Mouse (Mus musculus) hindbrain, embryonic 11.5 days (tissue): Measurements from ENCODE around the gene Zbtb25. TPM values are rescaled to one million over a fixed set of nuclear protein-coding genes. Genes with fewer than 3 reads are reported as not detected.

Experiments used
- ATAC-seq: fragments of 200-750 bp; cut with Nextera tagmentation; 2 replicates; pipeline ENCODE4 v1.8.0; 2017; ENCODE audit warnings: mild to moderate bottlenecking, moderate TSS enrichment, moderate library complexity; ENCODE audit not compliant: low FRiP score
- DNase-seq: peaks from one replicate; pipeline ENCODE4 v3.0.0-alpha.2; 2015; ENCODE audit warnings: low spot score
- H3K27ac ChIP-seq: fragments of 300-500 bp; sonication (generic); 2 replicates; pipeline ENCODE4 v1.5.1; 2014; ENCODE audit warnings: mild to moderate bottlenecking, low read depth, low read length
- H3K27me3 ChIP-seq: fragments of 300-500 bp; sonication (generic); 2 replicates; pipeline ENCODE4 v1.6.1; 2014; ENCODE audit warnings: mild to moderate bottlenecking, low read length, moderate library complexity, mixed read lengths; ENCODE audit not compliant: control insufficient read depth, insufficient read depth
- H3K36me3 ChIP-seq: fragments of 300-500 bp; sonication (generic); 2 replicates; pipeline ENCODE4 v1.6.1; 2014; ENCODE audit warnings: mild to moderate bottlenecking, low read length, moderate library complexity, mixed read lengths; ENCODE audit not compliant: control insufficient read depth, insufficient read depth
- H3K4me1 ChIP-seq: fragments of 300-500 bp; sonication (generic); replicated peaks from 2 replicates; pipeline ENCODE4 v1.6.1; 2014; ENCODE audit warnings: low read length, mixed read lengths; ENCODE audit not compliant: control insufficient read depth, insufficient read depth
- H3K4me2 ChIP-seq: fragments of 300-500 bp; sonication (generic); replicated peaks from 2 replicates; pipeline ENCODE4 v1.6.1; 2014; ENCODE audit warnings: mild to moderate bottlenecking, low read depth, low read length
- H3K4me3 ChIP-seq: fragments of 300-500 bp; sonication (generic); 2 replicates; pipeline ENCODE4 v1.5.1; 2014; ENCODE audit warnings: low read depth, low read length
- H3K9ac ChIP-seq: fragments of 300-500 bp; sonication (generic); 2 replicates; pipeline ENCODE4 v1.6.1; 2014; ENCODE audit warnings: low read depth, low read length
- H3K9me3 ChIP-seq: fragments of 300-500 bp; sonication (generic); 2 replicates; pipeline ENCODE4 v1.6.1; 2016; ENCODE audit warnings: low read length; ENCODE audit not compliant: control insufficient read depth
- WGBS: fragments of 180-500 bp; shearing (Covaris S2); extraction: QIAGEN DNeasy Blood & Tissue Kit; methylation state at CpG from one replicate; pipeline ENCODE4 v1.1.7; 2014; 5-methylcytosine and 5-hydroxymethylcytosine counted together
- polyA plus RNA-seq: library from polyadenylated mRNA; unstranded; fragments of >200 nt; fragmentation: Nextera tagmentation; extraction: Ambion mirVana; gene quantifications from 2 replicates; pipeline ENCODE4 v1.2.1, GENCODE M21; 2014

The Zbtb25 gene
- polyA plus RNA-seq, 1 experiment from 2014 or later, result 19.2 TPM

- Histone ChIP-seq H3K4me3 (peak overlapping the region; percentile 53), H3K9me3 (no peaks in the 10 kb centered on the region), H3K27ac (no peak overlapping the region), H3K9ac (no peak overlapping the region), H3K4me2 (peak overlapping the region; percentile 68), H3K36me3 (no peaks in the 10 kb centered on the region), H3K4me1 (peaks cover 7% of the 10 kb centered on the region), H3K27me3 (peaks cover 29% of the 10 kb centered on the region)
- DNase-seq, result no peak
- WGBS, result 7% methylated on average over 20 of the region's 20 CpGs
- ATAC-seq, result 0 out of 2 replicates have a peak, but pooled peaks have one; percentile 3
These were observed 35.4 kb upstream of the Zbtb25 start for GRCm38 (mm10) chr12:76404836-76405182.

GRCm38 (mm10) chr12:76403886-76404537, 34.6 kb upstream of the Zbtb25 start, which contains the start of gene Hspa2:
Gene Hspa2, plus strand, starts transcription at chr12:76404176.
- H3K4me1 ChIP-seq, result peaks cover 7% of the 10 kb centered on the region
- whole genome bisulfite sequencing, result under 1% methylated on average over 54 of the region's 54 CpGs
- ATAC-seq (peak; percentile 96), DNase-seq (peak; percentile 99)
- no peaks in the 10 kb centered on the region for H3K36me3 ChIP-seq
- H3K4me2 ChIP-seq, result peak within 1 kb of the TSS; percentile 68
- H3K27ac ChIP-seq, result peak within 1 kb of the TSS; percentile 82
- peak within 1 kb of the TSS; percentile 55 for H3K9ac ChIP-seq
- H3K27me3 ChIP-seq, result peaks cover 29% of the 10 kb centered on the region
- H3K9me3 ChIP-seq, result no peaks in the 10 kb centered on the region
- peak within 1 kb of the TSS; percentile 53 for H3K4me3 ChIP-seq

GRCm38 (mm10) chr12:76402991-76403885, 33.8 kb upstream of the Zbtb25 start:
- peaks cover 29% of the 10 kb centered on the region for H3K27me3 ChIP-seq
- peak overlapping the region; percentile 68 for H3K4me2 ChIP-seq
- H3K9me3 ChIP-seq, result no peaks in the 10 kb centered on the region
- peak; percentile 93 for ATAC-seq
- WGBS, result under 1% methylated on average over 53 of the region's 54 CpGs
- H3K4me1 ChIP-seq, result peaks cover 7% of the 10 kb centered on the region
- H3K36me3 ChIP-seq, result no peaks in the 10 kb centered on the region
- H3K9ac ChIP-seq, result peak overlapping the region; percentile 55
- DNase-seq, result no peak
- peak overlapping the region; percentile 53 for H3K4me3 ChIP-seq
- H3K27ac ChIP-seq, result peak overlapping the region; percentile 82

GRCm38 (mm10) chr12:76401674-76402073, 32.3 kb upstream of the Zbtb25 start:
- Histone ChIP-seq H3K27ac (no peak overlapping the region), H3K4me3 (no peak overlapping the region)
- 50% methylated on average over 3 of the region's 3 CpGs for WGBS

GRCm38 (mm10) chr12:76397281-76397680, 27.9 kb upstream of the Zbtb25 start:
- Histone ChIP-seq H3K4me3 (no peak overlapping the region), H3K9ac (no peak overlapping the region), H3K4me1 (no peaks in the 10 kb centered on the region), H3K27ac (no peak overlapping the region), H3K9me3 (no peaks in the 10 kb centered on the region), H3K4me2 (no peak overlapping the region), H3K27me3 (no peaks in the 10 kb centered on the region), H3K36me3 (no peaks in the 10 kb centered on the region)
- no peak for ATAC-seq
- no peak for DNase-seq
- WGBS, result 81% methylated on average over 5 of the region's 5 CpGs

More at GRCm38 (mm10) chr12:76401674-76402073, 32.3 kb upstream of the Zbtb25 start:
- no peaks in the 10 kb centered on the region for H3K9me3 ChIP-seq
- no peaks in the 10 kb centered on the region for H3K36me3 ChIP-seq
- DNase-seq (no peak), ATAC-seq (no peak)
- H3K27me3 ChIP-seq, result peaks cover 20% of the 10 kb centered on the region
- H3K9ac ChIP-seq, result no peak overlapping the region
- H3K4me2 ChIP-seq, result no peak overlapping the region
- peaks cover 7% of the 10 kb centered on the region for H3K4me1 ChIP-seq

GRCm38 (mm10) chr12:76392979-76393378, 23.6 kb upstream of the Zbtb25 start:
- no peaks in the 10 kb centered on the region for H3K27me3 ChIP-seq
- no peak for ATAC-seq

GRCm38 (mm10) chr12:76391595-76392271, 22.3 kb upstream of the Zbtb25 start:
- H3K4me3 ChIP-seq, result no peak overlapping the region
- WGBS, result 82% methylated on average over 3 of the region's 3 CpGs
- no peak overlapping the region for H3K4me2 ChIP-seq
- H3K9ac ChIP-seq, result no peak overlapping the region
- DNase-seq (no peak), ATAC-seq (no peak)
- no peaks in the 10 kb centered on the region for H3K4me1 ChIP-seq
- no peaks in the 10 kb centered on the region for H3K9me3 ChIP-seq
- no peak overlapping the region for H3K27ac ChIP-seq
- H3K36me3 ChIP-seq, result no peaks in the 10 kb centered on the region
- H3K27me3 ChIP-seq, result no peaks in the 10 kb centered on the region

More at GRCm38 (mm10) chr12:76392979-76393378, 23.6 kb upstream of the Zbtb25 start:
- H3K9me3 ChIP-seq, result no peaks in the 10 kb centered on the region
- no peaks in the 10 kb centered on the region for H3K36me3 ChIP-seq
- no peak overlapping the region for H3K4me3 ChIP-seq
- H3K4me1 ChIP-seq, result no peaks in the 10 kb centered on the region
- DNase-seq, result no peak
- H3K27ac ChIP-seq, result no peak overlapping the region
- H3K9ac ChIP-seq, result no peak overlapping the region
- H3K4me2 ChIP-seq, result no peak overlapping the region
- WGBS, result 88% methylated on average over 5 of the region's 5 CpGs

GRCm38 (mm10) chr12:76388794-76389193, 19.4 kb upstream of the Zbtb25 start:
- Histone ChIP-seq H3K27ac (no peak overlapping the region), H3K4me2 (no peak overlapping the region), H3K36me3 (0 out of 2 replicates have a peak, but pooled peaks cover 2% of the 10 kb centered on the region), H3K9ac (no peak overlapping the region), H3K9me3 (no peaks in the 10 kb centered on the region), H3K4me1 (no peaks in the 10 kb centered on the region), H3K27me3 (no peaks in the 10 kb centered on the region), H3K4me3 (no peak overlapping the region)
- DNase-seq (peak; percentile 23), ATAC-seq (peak; percentile 49; the same call in 1 of the 2 replicates)
- 82% methylated on average over 11 of the region's 11 CpGs for WGBS
